Mouse (Mus musculus) monocyte, adult 5-6 weeks (primary cell): ENCODE data around the gene Rpl36a. TPM values are rescaled to one million over a fixed set of nuclear protein-coding genes. Genes with fewer than 3 reads are reported as not detected.

Experiments
- ATAC-seq: fragments of 153-309, 156-312 bp; replicated peaks from 2 replicates; pipeline ENCODE4 v1.8.0; 2017; ENCODE audit warnings: mild to moderate bottlenecking; ENCODE audit not compliant: low TSS enrichment, insufficient number of reproducible peaks, severe bottlenecking, poor library complexity, low FRiP score
- total RNA-seq: library from RNA; stranded (forward); fragments of 200-1000, 200-491, 200-594 nt; gene quantifications from 3 replicates; pipeline ENCODE4 v1.2.3, GENCODE M21; 2017

Gene Rpl36a
- total RNA-seq, 1 experiment from 2014 or later, result 1,331 TPM

DNA sequence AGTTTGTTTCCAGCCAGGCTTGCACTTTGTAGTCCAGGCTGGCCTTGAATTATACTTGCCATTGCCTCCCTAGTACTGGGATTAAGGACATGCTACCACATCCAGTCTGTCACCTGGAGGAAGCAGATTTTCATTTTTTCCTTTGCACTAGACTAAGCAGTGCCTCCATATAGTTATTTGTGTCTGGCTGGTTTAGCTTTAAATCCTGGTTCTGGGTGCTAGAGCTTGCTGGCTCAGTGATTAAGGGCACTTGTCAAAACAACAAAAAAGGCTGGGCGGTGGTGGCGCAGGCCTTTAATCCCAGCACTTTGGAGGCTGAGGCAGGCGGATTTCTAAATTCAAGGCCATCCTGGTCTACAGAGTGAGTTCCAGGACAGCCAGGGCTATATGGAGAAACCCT lies 3.5 kb downstream of the Rpl36a start:
- ATAC-seq, result no peak

- no peak for ATAC-seq
Measured at GRCm38 (mm10) chrX:134589836-134590235, 4.4 kb downstream of the Rpl36a start.

DNA sequence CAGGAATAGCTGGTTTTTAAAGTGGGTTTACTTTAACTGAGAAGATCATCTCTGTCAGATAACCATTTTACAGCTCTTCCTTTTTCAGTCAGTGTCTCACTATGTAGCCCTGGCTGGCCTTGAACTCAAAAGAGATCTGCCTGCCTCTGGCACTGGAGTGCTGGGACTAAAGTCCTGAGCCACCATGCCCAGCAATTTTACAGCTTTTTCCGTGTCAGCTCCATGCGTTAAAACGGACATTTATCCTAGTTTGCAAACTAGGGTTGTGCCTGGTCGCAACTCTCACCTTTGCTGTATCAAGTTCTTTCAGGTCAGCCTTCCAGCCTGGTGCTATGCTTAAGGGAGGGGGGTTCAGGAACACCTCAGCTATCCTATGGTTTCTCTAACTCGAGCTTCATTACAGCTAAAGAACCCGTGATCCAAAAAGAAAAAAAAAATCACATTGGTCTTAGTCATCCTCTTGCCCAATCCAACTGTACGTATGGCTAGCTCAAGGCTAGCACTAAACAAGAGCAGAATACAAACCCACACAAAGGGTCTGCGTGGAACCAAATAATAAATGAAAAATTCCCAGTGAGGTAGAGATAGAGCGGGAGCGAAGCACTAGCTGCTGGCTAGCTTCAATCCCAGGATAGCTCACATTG lies 14.6 kb downstream of the Rpl36a start:
- no peak for ATAC-seq

- ATAC-seq, result peak; percentile 96
Measured at GRCm38 (mm10) chrX:134600659-134601379, 15.4 kb downstream of the Rpl36a start, which contains the start of the genes Gla and Hnrnph2. Gla (minus strand) TSS chrX:134601125. Hnrnph2 (plus strand) TSS chrX:134601179.

GRCm38 (mm10) chrX:134601380-134602120 lies 16.1 kb downstream of the Rpl36a start:
- ATAC-seq, result 0 out of 2 replicates have a peak, but pooled peaks have one; percentile 38

DNA sequence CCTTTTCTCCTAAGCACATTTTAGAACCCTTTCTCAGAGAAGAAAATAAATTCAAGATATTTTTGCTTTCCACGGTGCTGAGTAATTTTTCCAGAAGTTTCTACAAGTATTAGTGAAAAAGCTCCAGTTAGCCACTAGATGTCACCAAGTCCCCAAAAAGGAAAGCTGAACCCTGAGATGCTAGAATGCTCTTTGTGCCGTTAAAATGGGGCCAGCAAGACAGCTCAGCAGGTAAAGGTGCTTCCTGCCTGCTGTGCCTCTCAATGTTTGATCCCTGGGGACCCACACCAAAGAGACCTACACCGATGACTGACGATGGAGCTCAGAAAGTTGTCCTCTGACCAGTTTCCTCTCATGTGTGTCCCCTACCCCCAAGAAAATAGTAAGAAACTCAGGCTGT lies 24.0 kb downstream of the Rpl36a start:
- ATAC-seq, result no peak

DNA sequence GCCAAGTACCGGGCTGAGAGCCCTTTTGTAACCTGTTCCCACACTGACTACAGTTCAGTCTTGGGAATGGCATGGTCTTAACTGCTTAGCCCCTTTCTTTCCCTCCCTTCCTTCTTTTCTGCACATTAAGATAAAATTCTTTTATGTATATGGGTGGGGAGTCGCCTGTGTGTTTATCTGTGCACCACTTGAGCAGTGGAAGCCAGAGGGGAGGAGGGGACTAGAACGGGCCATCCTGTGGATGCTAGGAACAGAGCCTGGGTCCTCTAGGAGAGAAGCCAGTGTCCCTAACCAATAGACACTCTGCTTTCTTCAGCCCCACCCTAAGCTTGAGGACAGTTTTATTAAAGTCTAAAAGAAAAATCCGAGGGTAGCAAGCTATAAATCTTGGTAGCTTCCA lies 25.5 kb downstream of the Rpl36a start:
- ATAC-seq, result no peak

DNA sequence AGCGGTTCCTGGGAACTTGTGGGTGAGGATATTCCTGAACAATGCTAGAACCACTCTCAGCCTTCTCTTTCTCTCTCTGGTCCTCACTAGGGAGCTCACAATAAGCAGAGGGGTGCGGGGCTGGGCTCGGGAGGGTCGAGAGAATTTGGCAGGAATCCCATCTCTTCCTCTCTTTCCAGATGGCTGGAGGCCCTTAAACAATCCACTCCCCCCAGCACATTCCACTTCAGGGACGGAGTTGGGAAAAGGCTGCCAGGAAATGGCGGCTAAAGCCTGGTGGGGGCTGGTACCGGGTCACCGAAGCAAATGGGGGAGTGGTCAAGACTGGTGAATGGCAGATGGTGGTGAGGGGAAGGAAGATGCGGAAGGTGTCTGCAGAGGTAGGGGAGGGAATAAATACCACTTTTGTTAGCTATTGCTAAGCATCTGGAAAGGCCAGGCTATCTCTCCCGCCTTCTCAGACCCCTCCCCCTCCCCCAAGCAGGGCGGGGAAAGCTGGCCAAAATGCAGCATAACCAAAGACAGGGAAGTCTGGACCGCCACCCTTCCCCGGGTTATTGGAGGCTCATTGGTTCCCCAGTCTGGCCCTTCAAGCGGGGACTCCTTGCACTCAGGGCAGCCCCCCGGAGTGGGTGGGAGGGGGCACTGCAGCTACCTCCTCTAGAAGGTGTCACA lies 27.0 kb downstream of the Rpl36a start:
- peak; percentile 79 for ATAC-seq

DNA sequence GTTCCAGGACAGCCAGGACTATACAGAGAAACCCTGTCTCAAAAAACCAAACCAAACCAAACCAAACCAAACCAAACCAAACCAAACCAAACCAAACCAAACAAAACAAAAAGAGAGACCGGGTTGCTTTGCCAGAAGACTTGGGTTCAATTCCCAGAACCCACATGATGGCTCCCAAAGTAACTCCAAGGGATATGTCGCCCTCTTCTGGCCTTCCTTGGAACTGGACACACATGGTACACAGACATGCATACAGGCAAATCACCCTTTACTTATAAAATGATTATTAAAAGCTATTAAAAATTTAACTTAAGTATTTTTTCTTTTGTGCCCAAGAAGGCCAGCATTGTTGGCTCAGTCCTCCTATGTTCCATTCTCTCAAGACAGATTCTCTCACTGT lies 28.9 kb downstream of the Rpl36a start:
- ATAC-seq, result no peak

DNA sequence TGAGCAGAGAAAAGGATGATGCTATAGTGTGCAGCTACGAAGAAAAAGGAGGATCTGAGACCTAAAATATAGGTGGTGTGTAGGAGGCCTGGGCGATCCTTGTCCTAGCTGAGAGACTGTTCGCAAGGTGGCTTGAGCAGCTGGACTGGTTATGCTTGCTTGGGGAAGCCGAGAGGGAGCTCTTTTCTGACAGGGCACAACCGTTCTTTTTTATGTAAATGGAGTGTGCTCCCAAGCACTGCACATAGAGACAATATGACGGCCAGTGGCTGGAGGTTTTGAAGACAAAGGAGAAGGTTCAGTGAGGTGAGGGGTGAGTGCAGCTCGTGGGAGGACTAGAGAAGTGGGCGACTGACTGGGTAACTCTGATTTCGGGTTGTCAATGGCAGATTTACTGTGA lies 34.2 kb downstream of the Rpl36a start:
- no peak for ATAC-seq

DNA sequence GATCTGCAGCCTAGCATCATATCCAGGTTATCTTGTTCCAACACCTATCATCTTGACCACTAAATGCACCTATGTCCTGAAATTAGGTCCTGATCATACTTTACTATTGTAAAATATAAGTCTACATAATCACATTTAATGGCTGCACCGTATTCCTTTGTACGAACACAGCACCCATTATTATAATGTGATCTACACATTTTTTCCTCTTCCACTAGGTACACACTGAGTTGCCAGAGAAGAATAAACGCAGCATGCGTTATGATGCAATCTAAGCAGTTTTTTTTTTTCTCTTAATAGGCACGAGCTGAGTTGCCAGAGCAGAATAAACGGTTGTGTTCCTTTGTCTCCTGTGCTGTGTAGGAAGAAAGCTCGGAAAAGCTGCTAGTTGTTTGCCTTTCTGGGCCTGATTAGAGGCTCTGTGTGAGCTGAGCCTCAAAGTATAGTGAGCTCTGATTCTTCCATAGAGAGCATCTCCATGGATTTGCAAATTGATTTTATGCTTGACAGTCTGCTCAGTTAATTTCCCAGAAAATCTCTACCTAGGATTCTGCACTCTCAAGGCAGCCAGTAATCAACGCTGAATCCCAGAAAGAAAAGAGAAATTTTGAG lies 34.9 kb downstream of the Rpl36a start:
- ATAC-seq, result no peak

- no peak for ATAC-seq
Measured at GRCm38 (mm10) chrX:134621685-134622084, 36.2 kb downstream of the Rpl36a start.

DNA sequence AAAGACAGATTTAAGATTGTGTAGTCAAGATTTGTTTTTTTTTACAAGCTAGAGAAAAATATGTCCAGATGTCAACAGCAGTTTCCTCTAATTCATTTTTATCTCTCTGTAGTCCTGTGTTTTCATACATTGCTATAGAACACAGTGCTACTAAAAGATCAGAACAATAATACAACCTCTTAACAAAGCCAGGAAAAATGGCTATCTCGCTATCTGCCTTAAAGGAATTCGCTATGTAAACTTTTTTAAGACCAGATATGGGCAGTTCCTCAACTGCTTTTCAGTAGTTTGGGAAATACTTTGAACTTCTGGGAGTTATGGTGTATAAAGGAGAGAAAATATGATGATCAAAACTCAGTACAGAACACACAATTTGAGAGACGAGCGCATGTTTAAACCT lies 37.9 kb downstream of the Rpl36a start:
- ATAC-seq, result no peak

DNA sequence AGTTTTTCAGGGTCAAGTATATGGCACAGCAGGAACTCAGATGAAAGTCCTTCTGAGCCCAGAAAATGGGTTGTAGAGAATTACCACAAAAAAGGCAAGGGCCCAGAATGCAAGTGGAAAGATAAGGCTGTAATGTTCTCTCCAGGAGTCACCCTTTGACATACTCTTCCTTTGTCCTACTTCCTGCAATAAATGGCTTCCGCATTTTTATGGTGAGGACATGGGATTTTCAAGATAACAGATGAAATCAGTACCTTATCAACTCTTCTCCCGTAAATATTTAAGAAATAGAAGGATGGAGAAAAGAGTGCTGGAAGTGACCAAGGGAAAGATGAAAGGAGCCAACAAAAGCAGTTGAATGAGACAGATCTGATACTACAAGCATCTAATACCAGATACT lies 42.7 kb downstream of the Rpl36a start:
- no peak for ATAC-seq

GRCm38 (mm10) chrX:134632710-134633109 lies 47.3 kb downstream of the Rpl36a start:
- ATAC-seq, result no peak

GRCm38 (mm10) chrX:134635111-134635510 lies 49.7 kb downstream of the Rpl36a start:
- ATAC-seq, result no peak

DNA sequence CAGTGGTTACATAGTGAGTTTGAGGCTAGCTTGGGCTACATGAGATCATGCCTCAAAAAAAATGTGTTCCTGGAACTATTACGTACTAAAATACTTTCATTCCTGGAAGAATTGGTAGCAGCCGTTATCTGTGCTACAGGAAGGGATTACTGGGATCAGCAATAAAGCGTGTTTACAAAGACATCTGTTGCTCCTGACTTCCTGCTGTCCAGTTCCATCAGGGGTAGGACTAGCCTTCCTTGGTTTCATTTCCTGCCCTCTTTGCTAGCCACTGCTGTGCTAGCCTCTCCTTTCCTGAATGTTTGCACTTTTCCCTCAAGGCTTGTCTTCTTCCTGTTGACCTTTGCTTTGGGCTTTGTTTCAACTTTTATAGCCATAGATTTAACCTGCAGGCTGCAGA lies 50.4 kb downstream of the Rpl36a start:
- ATAC-seq, result no peak
